Mouse (Mus musculus) lung, embryonic 14.5 days (tissue): ENCODE measurements at regions not wholly inside any gene's neighbourhood (a gene's known extent, or its start where the extent isn't known, plus 50 kb on each side); places are given as distances from the start of the nearest gene placed in this dataset.

Experiments
- ATAC-seq: fragments of 200-750 bp; cut with Nextera tagmentation; 2 replicates; pipeline ENCODE4 v1.8.0; 2017; ENCODE audit warnings: mild to moderate bottlenecking, moderate TSS enrichment, moderate library complexity; ENCODE audit not compliant: insufficient read depth
- DNase-seq: peaks from one replicate; pipeline ENCODE4 v3.0.0-alpha.2; 2015
- H3K27ac ChIP-seq: fragments of 300-500 bp; sonication (generic); 2 replicates; pipeline ENCODE4 v1.5.1; 2014; ENCODE audit warnings: low read depth, mild to moderate bottlenecking, moderate library complexity
- H3K27me3 ChIP-seq: fragments of 300-500 bp; sonication (generic); 2 replicates; pipeline ENCODE4 v1.6.1; 2014; ENCODE audit warnings: low read length, control low read depth; ENCODE audit not compliant: insufficient read depth
- H3K36me3 ChIP-seq: fragments of 300-500 bp; sonication (generic); 2 replicates; pipeline ENCODE4 v1.6.1; 2014; ENCODE audit warnings: control low read depth; ENCODE audit not compliant: insufficient read depth
- H3K4me1 ChIP-seq: fragments of 300-500 bp; sonication (generic); 2 replicates; pipeline ENCODE4 v1.6.1; 2014; ENCODE audit warnings: antibody characterized with exemption, control low read depth; ENCODE audit not compliant: insufficient read depth
- H3K4me2 ChIP-seq: fragments of 300-500 bp; sonication (generic); 2 replicates; pipeline ENCODE4 v1.6.1; 2014; ENCODE audit warnings: mild to moderate bottlenecking
- H3K4me3 ChIP-seq: fragments of 300-500 bp; sonication (generic); 2 replicates; pipeline ENCODE4 v1.5.1; 2014; ENCODE audit warnings: low read depth, low read length
- H3K9ac ChIP-seq: fragments of 300-500 bp; sonication (generic); 2 replicates; pipeline ENCODE4 v1.6.1; 2014
- H3K9me3 ChIP-seq: fragments of 300-500 bp; sonication (generic); 2 replicates; pipeline ENCODE4 v1.6.1; 2016; ENCODE audit warnings: low read depth, low read length, control low read depth
- CTCF ChIP-seq: IDR thresholded peaks from 2 replicates; pipeline ENCODE4 v1.5.1; 2016; ENCODE audit warnings: antibody characterized with exemption, low read depth

DNA sequence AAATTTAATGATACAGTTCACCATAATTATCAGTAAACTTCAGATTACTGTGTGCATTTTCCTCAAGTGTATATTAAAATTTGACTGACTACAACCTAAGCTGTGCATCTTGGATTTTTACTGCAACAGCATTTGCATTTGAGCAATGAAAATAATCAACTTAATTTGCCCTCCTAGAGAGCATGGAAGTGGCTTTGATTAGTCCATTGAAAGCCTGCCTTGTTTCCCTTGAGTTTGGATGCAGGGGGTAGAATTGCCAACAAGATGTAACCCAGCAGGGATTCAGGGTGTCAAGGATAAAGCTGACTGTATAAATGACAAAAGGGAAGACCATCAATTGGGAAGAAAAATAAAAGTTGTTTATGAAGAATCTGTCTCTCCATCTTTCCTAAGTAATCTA, 226.1 kb upstream of the Gm21833 start:
- Histone ChIP-seq H3K4me1 (no peaks in the 10 kb centered on the region), H3K27ac (no peak overlapping the region), H3K9me3 (no peaks in the 10 kb centered on the region), H3K9ac (no peak overlapping the region), H3K4me2 (no peak overlapping the region), H3K27me3 (no peaks in the 10 kb centered on the region), H3K4me3 (no peak overlapping the region), H3K36me3 (no peaks in the 10 kb centered on the region)
- TF ChIP-seq CTCF = no peak
- no peak for DNase-seq
- no peak for ATAC-seq
